Mouse (Mus musculus): ENCODE measurements around the gene Hoxa9. TPM values are rescaled to one million over a fixed set of nuclear protein-coding genes. Genes with fewer than 3 reads are reported as not detected.

The Hoxa9 gene
- polyA plus RNA-seq, 1 experiment from 2014 or later = not detected

DNA sequence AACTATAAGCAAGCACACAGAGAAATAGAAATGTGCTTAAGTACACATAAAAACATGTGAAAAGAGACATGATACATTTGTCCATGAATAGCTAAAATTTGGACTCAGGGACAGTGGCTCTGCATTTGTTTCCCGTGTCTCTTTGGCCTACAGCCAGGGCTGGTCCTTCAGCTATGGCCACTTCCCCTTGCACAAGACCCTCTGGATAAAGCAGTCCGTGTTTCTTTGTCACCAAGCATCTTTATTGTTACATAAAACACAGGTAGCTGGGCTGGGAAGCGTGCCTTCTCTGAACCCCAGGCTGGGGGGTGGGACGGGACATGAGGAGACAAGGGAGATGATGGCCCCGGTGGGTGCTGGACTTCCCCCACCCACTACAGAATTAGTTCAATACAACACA lies 16.6 kb downstream of the Hoxa9 start:
- Histone ChIP-seq H3K9me3 (no peaks in the 10 kb centered on the region), H3K36me3 (no peaks in the 10 kb centered on the region), H3K27ac (replicated peaks) (no peak overlapping the region), H3K4me1 (peaks cover 13% of the 10 kb centered on the region), H3K4me2 (replicated peaks) (no peak overlapping the region), H3K4me3 (no peak overlapping the region), H3K27me3 (peaks cover 98% of the 10 kb centered on the region), H3K9ac (replicated peaks) (no peak overlapping the region)
- ATAC-seq (ENCODE audit: low FRiP score, low read depth) = no peak
- WGBS = 14% methylated on average over 5 of the region's 5 CpGs

- no peak for ATAC-seq (ENCODE audit: low FRiP score, low read depth)
- no peak within 1 kb of the TSS for H3K4me2 ChIP-seq (replicated peaks)
- no peak within 1 kb of the TSS for H3K9ac ChIP-seq (replicated peaks)
Measured at GRCm38 (mm10) chr6:52213119-52213986, 17.5 kb downstream of the Hoxa9 start, which contains the start of the genes Hoxa3 and Gm28308. Gene Hoxa3, minus strand, starts transcription at chr6:52213336. Gene Gm28308, minus strand, starts transcription at chr6:52213339.

GRCm38 (mm10) chr6:52212556-52213118 lies 18.3 kb downstream of the Hoxa9 start:
- H3K4me1 ChIP-seq = peaks cover 17% of the 10 kb centered on the region
- no peaks in the 10 kb centered on the region for H3K9me3 ChIP-seq
- no peak for ATAC-seq (ENCODE audit: low FRiP score, low read depth)
- H3K4me3 ChIP-seq = no peak overlapping the region
- H3K36me3 ChIP-seq = no peaks in the 10 kb centered on the region
- no peak overlapping the region for H3K9ac ChIP-seq (replicated peaks)
- peaks cover 98% of the 10 kb centered on the region for H3K27me3 ChIP-seq
- no peak overlapping the region for H3K4me2 ChIP-seq (replicated peaks)
- H3K27ac ChIP-seq (replicated peaks) = no peak overlapping the region
- WGBS = under 1% methylated on average over 22 of the region's 22 CpGs

More at GRCm38 (mm10) chr6:52213119-52213986, 17.5 kb downstream of the Hoxa9 start, which contains the start of the genes Hoxa3 and Gm28308:
- Histone ChIP-seq H3K4me1 (peaks cover 18% of the 10 kb centered on the region), H3K9me3 (no peaks in the 10 kb centered on the region), H3K27me3 (peaks cover 98% of the 10 kb centered on the region), H3K36me3 (no peaks in the 10 kb centered on the region), H3K27ac (replicated peaks) (no peak within 1 kb of the TSS), H3K4me3 (no peak within 1 kb of the TSS; the same call in 1 of the 2 replicates)
- WGBS = 2% methylated on average over 38 of the region's 38 CpGs

GRCm38 (mm10) chr6:52211961-52212360 lies 18.9 kb downstream of the Hoxa9 start:
- Histone ChIP-seq H3K27ac (replicated peaks) (no peak overlapping the region), H3K4me2 (replicated peaks) (no peak overlapping the region), H3K36me3 (no peaks in the 10 kb centered on the region), H3K9me3 (no peaks in the 10 kb centered on the region), H3K4me1 (peaks cover 10% of the 10 kb centered on the region), H3K4me3 (no peak overlapping the region), H3K9ac (replicated peaks) (no peak overlapping the region), H3K27me3 (peaks cover 98% of the 10 kb centered on the region)
- no peak for ATAC-seq (ENCODE audit: low FRiP score, low read depth)
- 4% methylated on average over 13 of the region's 13 CpGs for WGBS

GRCm38 (mm10) chr6:52211170-52211935 lies 19.5 kb downstream of the Hoxa9 start:
- Histone ChIP-seq H3K36me3 (no peaks in the 10 kb centered on the region), H3K4me2 (replicated peaks) (no peak overlapping the region), H3K27ac (replicated peaks) (no peak overlapping the region), H3K9ac (replicated peaks) (no peak overlapping the region), H3K27me3 (peaks cover 98% of the 10 kb centered on the region), H3K4me3 (no peak overlapping the region), H3K9me3 (no peaks in the 10 kb centered on the region), H3K4me1 (peaks cover 8% of the 10 kb centered on the region; the same call in 1 of the 2 replicates)
- ATAC-seq (ENCODE audit: low FRiP score, low read depth) = peak; percentile 34
- under 1% methylated on average over 37 of the region's 37 CpGs for WGBS

DNA sequence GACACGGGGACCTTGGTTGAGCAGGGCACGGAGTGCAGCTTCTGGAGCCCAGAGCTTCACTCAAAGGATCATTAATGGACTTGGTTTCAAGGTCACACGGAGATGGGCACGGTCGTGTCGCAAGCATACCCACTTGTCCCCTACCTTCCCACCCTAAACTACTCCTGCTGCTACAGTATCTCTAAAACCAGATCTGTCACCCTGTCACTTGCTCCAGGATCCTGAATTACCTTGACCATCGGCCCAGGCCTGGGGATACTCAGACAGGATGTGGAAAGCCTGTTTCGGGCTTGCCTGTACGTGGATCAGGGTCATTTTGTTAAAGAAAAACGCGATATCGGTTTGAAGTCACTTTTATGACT lies 21.2 kb downstream of the Hoxa9 start:
- Histone ChIP-seq H3K27ac (replicated peaks) (no peak overlapping the region), H3K4me3 (no peak overlapping the region), H3K9me3 (no peaks in the 10 kb centered on the region), H3K4me2 (replicated peaks) (no peak overlapping the region), H3K9ac (replicated peaks) (no peak overlapping the region), H3K36me3 (no peaks in the 10 kb centered on the region), H3K27me3 (peaks cover 98% of the 10 kb centered on the region), H3K4me1 (peaks cover 8% of the 10 kb centered on the region; the same call in 1 of the 2 replicates)
- no peak for ATAC-seq (ENCODE audit: low FRiP score, low read depth)
- 9% methylated on average over 12 of the region's 12 CpGs for WGBS

- Histone ChIP-seq H3K4me1 (peaks cover 14% of the 10 kb centered on the region; the same call in 1 of the 2 replicates), H3K9me3 (no peaks in the 10 kb centered on the region), H3K9ac (replicated peaks) (no peak overlapping the region), H3K27ac (replicated peaks) (no peak overlapping the region), H3K27me3 (peaks cover 98% of the 10 kb centered on the region), H3K4me3 (0 out of 2 replicates have a peak overlapping the region, but pooled peaks have one; percentile 13), H3K4me2 (replicated peaks) (peak overlapping the region; percentile 13; the same call in 1 of the 2 replicates), H3K36me3 (no peaks in the 10 kb centered on the region)
- 5% methylated on average over 18 of the region's 18 CpGs for WGBS
- ATAC-seq (ENCODE audit: low FRiP score, low read depth) = no peak
Measured at GRCm38 (mm10) chr6:52208868-52209684, 21.8 kb downstream of the Hoxa9 start.

- H3K9ac ChIP-seq (replicated peaks) = no peak within 1 kb of the TSS
- H3K4me1 ChIP-seq = peaks cover 17% of the 10 kb centered on the region; the same call in 1 of the 2 replicates
- no peak for ATAC-seq (ENCODE audit: low FRiP score, low read depth)
- peaks cover 99% of the 10 kb centered on the region for H3K27me3 ChIP-seq
- peak within 1 kb of the TSS; percentile 13; the same call in 1 of the 2 replicates for H3K4me2 ChIP-seq (replicated peaks)
- WGBS = 1% methylated on average over 47 of the region's 47 CpGs
- 0 out of 2 replicates have a peak within 1 kb of the TSS, but pooled peaks have one; percentile 13 for H3K4me3 ChIP-seq
- H3K9me3 ChIP-seq = no peaks in the 10 kb centered on the region
- H3K36me3 ChIP-seq = no peaks in the 10 kb centered on the region
- no peak within 1 kb of the TSS for H3K27ac ChIP-seq (replicated peaks)
Measured at GRCm38 (mm10) chr6:52208072-52208867, 22.6 kb downstream of the Hoxa9 start, which contains the start of gene Hoxa6. Gene Hoxa6, minus strand, starts transcription at chr6:52208722.

DNA sequence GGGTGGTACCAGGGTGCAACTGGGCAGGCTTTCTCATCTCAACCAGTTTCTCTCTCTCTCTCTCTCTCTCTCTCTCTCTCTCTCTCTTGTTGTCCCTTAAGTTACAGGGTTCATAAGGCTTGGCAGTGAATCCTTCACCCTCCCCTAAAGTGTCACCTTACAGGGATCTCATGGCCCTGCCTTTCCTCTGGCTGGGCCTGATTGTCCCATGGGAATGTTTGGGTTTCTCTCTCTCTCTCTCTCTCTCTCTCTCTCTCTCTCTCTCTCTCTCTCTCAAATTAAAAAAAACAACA lies 23.3 kb downstream of the Hoxa9 start:
- Histone ChIP-seq H3K9ac (replicated peaks) (no peak overlapping the region), H3K36me3 (no peaks in the 10 kb centered on the region), H3K9me3 (no peaks in the 10 kb centered on the region), H3K4me1 (peaks cover 17% of the 10 kb centered on the region; the same call in 1 of the 2 replicates), H3K4me2 (replicated peaks) (no peak overlapping the region), H3K27ac (replicated peaks) (no peak overlapping the region), H3K4me3 (no peak overlapping the region), H3K27me3 (peaks cover 99% of the 10 kb centered on the region)
- ATAC-seq (ENCODE audit: low FRiP score, low read depth) = no peak

- no peaks in the 10 kb centered on the region for H3K9me3 ChIP-seq
- no peak for ATAC-seq (ENCODE audit: low FRiP score, low read depth)
- no peak overlapping the region for H3K4me2 ChIP-seq (replicated peaks)
- H3K4me3 ChIP-seq = no peak overlapping the region
- H3K9ac ChIP-seq (replicated peaks) = no peak overlapping the region
- 3% methylated on average over 4 of the region's 4 CpGs for WGBS
- H3K27me3 ChIP-seq = peaks cover 98% of the 10 kb centered on the region
- no peak overlapping the region for H3K27ac ChIP-seq (replicated peaks)
- H3K4me1 ChIP-seq = peaks cover 17% of the 10 kb centered on the region; the same call in 1 of the 2 replicates
- H3K36me3 ChIP-seq = no peaks in the 10 kb centered on the region
Measured at GRCm38 (mm10) chr6:52206882-52207683, 23.8 kb downstream of the Hoxa9 start.

Measured in midbrain, embryonic 12.5 days (tissue).